Mouse (Mus musculus): ENCODE data around the gene Olfr1104.

Gene Olfr1104

GRCm38 (mm10) chr2:87026980-87027379 lies at the start of gene Olfr1104:
TSS of gene Olfr1104 (minus strand) at chr2:87027080.
- in situ Hi-C loops (cut with MboI; ENCODE audit: low sequenced_read_pairs), result no loop called here

GRCm38 (mm10) chr2:87075717-87076116 lies 48.8 kb upstream of the Olfr1104 start, which contains the start of gene Olfr1107:
TSS of gene Olfr1107 (minus strand) at chr2:87075817.
- in situ Hi-C loops (cut with MboI; ENCODE audit: low sequenced_read_pairs), result no loop called here

DNA sequence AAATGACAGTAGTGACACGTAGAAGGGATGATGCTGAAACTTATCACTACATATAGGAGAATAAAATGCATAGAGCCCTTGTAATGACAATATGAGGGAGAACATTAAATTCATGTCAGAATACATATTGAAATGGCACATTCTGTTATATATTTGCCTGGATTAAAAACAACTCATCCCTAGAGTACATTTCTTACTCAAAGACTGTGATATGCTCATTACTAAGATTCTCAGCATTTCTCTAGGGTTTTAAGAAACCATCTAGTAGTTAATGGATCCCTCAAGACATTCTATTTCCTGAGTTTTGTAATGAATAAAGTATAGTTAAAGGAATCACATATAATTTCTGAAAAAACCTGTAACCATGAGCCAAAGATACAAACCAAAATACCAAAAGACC lies 25.3 kb upstream of the Olfr1104 start, which contains the start of gene Olfr1106:
Gene Olfr1106 (minus strand): TSS at position 101 of the 400 bp plus-strand sequence.
- in situ Hi-C loops (cut with MboI; ENCODE audit: low sequenced_read_pairs), result no loop called here

DNA sequence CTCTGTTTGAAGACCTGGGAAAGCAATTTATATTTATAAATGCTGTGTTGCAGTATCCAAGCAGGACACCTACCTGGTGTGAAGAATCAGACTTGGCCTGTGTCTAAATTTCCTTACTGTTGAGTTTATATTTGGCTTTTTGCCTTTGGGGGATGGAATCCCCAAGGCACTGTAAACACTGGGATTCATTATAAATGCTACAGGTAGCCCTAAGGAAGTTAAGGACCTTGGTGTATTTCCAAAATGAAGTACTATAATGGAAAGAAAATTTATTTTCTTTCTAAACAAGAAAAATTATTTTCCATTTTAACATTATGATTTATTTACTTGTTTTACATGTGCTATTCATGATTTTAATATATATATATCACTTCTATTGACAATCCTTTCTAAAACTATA lies 9.6 kb upstream of the Olfr1104 start, which contains the start of gene Olfr1105:
Gene Olfr1105 (minus strand): TSS at position 101 of the 400 bp plus-strand sequence.
- in situ Hi-C loops (cut with MboI; ENCODE audit: low sequenced_read_pairs), result no loop called here

- in situ Hi-C loops (cut with MboI; ENCODE audit: low sequenced_read_pairs), result no loop called here
Observed at GRCm38 (mm10) chr2:86998098-86998497, 28.8 kb downstream of the Olfr1104 start, which contains the start of gene Olfr1102. TSS of gene Olfr1102 (plus strand) at chr2:86998398.

DNA sequence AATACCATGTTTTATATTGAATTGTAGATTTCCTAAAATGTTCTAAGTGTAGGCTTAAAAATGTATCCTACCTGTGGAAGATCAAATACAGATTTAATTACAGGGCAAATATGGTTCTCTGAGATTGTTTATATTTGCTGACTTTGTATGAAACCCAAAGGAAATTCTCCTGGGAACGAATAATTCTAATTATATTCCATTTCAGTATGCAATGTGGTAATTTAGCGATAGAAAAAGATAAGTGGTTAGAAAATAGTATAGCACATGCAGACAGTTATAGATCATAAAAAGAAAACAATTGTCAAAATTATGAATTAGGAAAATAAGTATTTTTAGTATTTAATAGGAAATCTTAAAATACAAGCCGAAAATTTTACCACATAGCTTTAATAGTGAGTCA lies 35.8 kb downstream of the Olfr1104 start, which contains the start of gene Olfr1101:
Gene Olfr1101 (minus strand): TSS at position 101 of the 400 bp plus-strand sequence.
- in situ Hi-C loops (cut with MboI; ENCODE audit: low sequenced_read_pairs), result no loop called here

- in situ Hi-C loops (cut with MboI; ENCODE audit: low sequenced_read_pairs), result no loop called here
Observed at GRCm38 (mm10) chr2:86979854-86980253, 47.0 kb downstream of the Olfr1104 start, which contains the start of gene Olfr1100. TSS of gene Olfr1100 (minus strand) at chr2:86979954.
